8 mouse cellular contexts compared by ENCODE assay signal in the genomic region with DNA sequence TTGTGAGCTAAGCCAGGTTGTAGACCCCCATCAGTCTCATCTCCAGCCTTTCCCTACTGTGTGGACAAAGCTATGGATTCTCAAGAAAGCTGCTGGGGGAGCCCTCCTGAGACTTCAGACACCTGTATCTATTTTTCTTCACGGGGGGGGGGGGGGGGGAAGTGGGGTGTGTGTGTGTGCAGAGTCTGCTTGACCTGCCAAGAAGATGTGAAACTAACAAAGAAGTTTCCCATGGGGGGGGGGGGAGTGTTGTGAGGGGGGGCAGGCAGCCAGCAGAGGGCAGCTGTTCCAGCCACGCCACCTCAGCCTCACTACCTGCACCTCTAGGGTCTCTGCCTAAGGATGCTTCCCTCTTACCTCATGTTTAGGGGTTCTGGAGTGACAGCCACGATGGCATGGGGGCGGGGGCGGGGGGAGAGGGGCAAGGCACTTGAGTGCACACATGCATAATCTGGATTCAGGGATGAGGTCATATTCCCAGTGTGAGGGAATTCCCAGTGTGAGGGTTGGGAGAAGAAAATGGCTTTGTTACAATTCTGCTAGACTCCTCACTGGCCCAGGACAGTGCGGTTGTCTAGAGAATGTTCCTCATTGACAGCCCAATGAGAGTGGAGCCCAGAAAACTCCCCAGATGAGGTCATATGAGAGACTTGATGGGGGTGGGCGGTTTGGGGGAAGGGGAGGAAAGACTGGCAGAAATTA.
DNase-seq lines count a peak whose midpoint lies in the region; ATAC-seq and TF ChIP-seq lines count a peak whose summit lies in the region.

No protein-coding gene starts in this region.

- H3K9me3 ChIP-seq in heart, embryonic 10.5 days = no peaks in the 10 kb centered on the region
- no peaks in the 10 kb centered on the region for H3K9me3 ChIP-seq in heart, embryonic 11.5 days (replicated peaks; ENCODE audit: control insufficient read depth, low read length)
- H3K9me3 ChIP-seq in hindbrain, embryonic 15.5 days = no peaks in the 10 kb centered on the region; the same call in 1 of the 2 replicates
- no peaks in the 10 kb centered on the region for H3K9me3 ChIP-seq in stomach, postnatal 0 days (ENCODE audit: control insufficient read depth, low read length)

- no peak for DNase-seq in heart, embryonic 10.5 days (ENCODE audit: low spot score)
- peak in 1 of 2 experiments; percentile 11 for DNase-seq in spleen, adult 2 months (ENCODE audit: low read depth in 1 of 2, low spot score in 2 of 2)
- DNase-seq in spleen, postnatal 14 days (ENCODE audit: low spot score in 2 of 2) = no peak
- no peak for DNase-seq in stomach, postnatal 0 days (ENCODE audit: low spot score)
- DNase-seq in layer of hippocampus, postnatal 10 days (ENCODE audit: low spot score in 2 of 2) = no peak
- DNase-seq in thymus, postnatal 36 days = no peak

- no peaks in the 10 kb centered on the region for H3K27me3 ChIP-seq in heart, embryonic 10.5 days (ENCODE audit: insufficient read depth, poor library complexity, severe bottlenecking)
- no peaks in the 10 kb centered on the region for H3K27me3 ChIP-seq in heart, embryonic 11.5 days (ENCODE audit: control insufficient read depth, insufficient read depth, low read length)
- H3K27me3 ChIP-seq in spleen, adult 2 months (ENCODE audit: control insufficient read depth, insufficient read depth, low read length) = no peaks in the 10 kb centered on the region
- H3K27me3 ChIP-seq in hindbrain, embryonic 15.5 days = no peaks in the 10 kb centered on the region
- H3K27me3 ChIP-seq in stomach, postnatal 0 days (ENCODE audit: control insufficient read depth, insufficient read depth, low read length) = no peaks in the 10 kb centered on the region

- TF ChIP-seq CTCF in spleen, adult 2 months (IDR thresholded peaks at IDR 0.05; ENCODE audit: extremely low read depth, insufficient read depth, insufficient read length, insufficient replicate concordance) = no peak
- TF ChIP-seq CTCF in stomach, postnatal 0 days (IDR thresholded peaks at IDR 0.05; ENCODE audit: low read depth) = peak; percentile 22; the same call in 1 of the 2 replicates

- no peak for TF ChIP-seq POLR2A in spleen, adult 2 months (IDR thresholded peaks at IDR 0.05; ENCODE audit: low read depth, low read length)

- ATAC-seq in heart, embryonic 11.5 days (replicated peaks; ENCODE audit: insufficient number of reproducible peaks, low FRiP score, low TSS enrichment) = no peak; the same call in 1 of the 2 replicates
- peak; percentile 56; the same call in 1 of the 2 replicates for ATAC-seq in hindbrain, embryonic 15.5 days (ENCODE audit: low FRiP score, low read depth)
- ATAC-seq in stomach, postnatal 0 days (ENCODE audit: low FRiP score, low TSS enrichment) = peak; percentile 25; the same call in 1 of the 2 replicates

- peaks cover 21% of the 10 kb centered on the region for H3K4me1 ChIP-seq in heart, embryonic 10.5 days
- no peaks in the 10 kb centered on the region for H3K4me1 ChIP-seq in heart, embryonic 11.5 days (ENCODE audit: control insufficient read depth, insufficient read depth, low read length)
- peaks cover 2% of the 10 kb centered on the region; the same call in 1 of the 2 replicates for H3K4me1 ChIP-seq in spleen, adult 2 months (ENCODE audit: control insufficient read depth, insufficient read depth, insufficient read length)
- peaks cover 20% of the 10 kb centered on the region for H3K4me1 ChIP-seq in hindbrain, embryonic 15.5 days (replicated peaks)
- peaks cover 3% of the 10 kb centered on the region for H3K4me1 ChIP-seq in stomach, postnatal 0 days (replicated peaks; ENCODE audit: control insufficient read depth, insufficient read depth)

- H3K9ac ChIP-seq in heart, embryonic 11.5 days (ENCODE audit: low read depth, low read length) = no peak overlapping the region
- H3K9ac ChIP-seq in hindbrain, embryonic 15.5 days = no peak overlapping the region
- H3K9ac ChIP-seq in stomach, postnatal 0 days (ENCODE audit: low read length) = no peak overlapping the region

- no peaks in the 10 kb centered on the region for H3K36me3 ChIP-seq in heart, embryonic 10.5 days
- H3K36me3 ChIP-seq in heart, embryonic 11.5 days (ENCODE audit: control insufficient read depth, insufficient read depth, low read length) = no peaks in the 10 kb centered on the region
- H3K36me3 ChIP-seq in spleen, adult 2 months (ENCODE audit: control insufficient read depth, insufficient read depth, low read length) = no peaks in the 10 kb centered on the region
- no peaks in the 10 kb centered on the region for H3K36me3 ChIP-seq in hindbrain, embryonic 15.5 days
- no peaks in the 10 kb centered on the region for H3K36me3 ChIP-seq in stomach, postnatal 0 days (ENCODE audit: control insufficient read depth, insufficient read depth, low read length)

- 0 out of 2 replicates have a peak overlapping the region, but pooled peaks have one; percentile 31 for H3K27ac ChIP-seq in heart, embryonic 10.5 days
- no peak overlapping the region for H3K27ac ChIP-seq in heart, embryonic 11.5 days (ENCODE audit: low read depth, low read length)
- H3K27ac ChIP-seq in spleen, adult 2 months (ENCODE audit: insufficient read depth, low read length) = peak overlapping the region; percentile 49; the same call in 1 of the 2 replicates
- H3K27ac ChIP-seq in hindbrain, embryonic 15.5 days (replicated peaks) = no peak overlapping the region
- no peak overlapping the region for H3K27ac ChIP-seq in stomach, postnatal 0 days (replicated peaks)

- no peak overlapping the region for H3K4me3 ChIP-seq in heart, embryonic 10.5 days
- H3K4me3 ChIP-seq in heart, embryonic 11.5 days (ENCODE audit: low read depth, low read length) = no peak overlapping the region
- H3K4me3 ChIP-seq in spleen, adult 2 months (ENCODE audit: extremely low read depth, insufficient read depth, insufficient read length) = no peak overlapping the region
- no peak overlapping the region for H3K4me3 ChIP-seq in hindbrain, embryonic 15.5 days
- H3K4me3 ChIP-seq in stomach, postnatal 0 days (ENCODE audit: low read depth, low read length) = no peak overlapping the region

- no peak overlapping the region for H3K4me2 ChIP-seq in heart, embryonic 11.5 days
- no peak overlapping the region for H3K4me2 ChIP-seq in hindbrain, embryonic 15.5 days
- no peak overlapping the region for H3K4me2 ChIP-seq in stomach, postnatal 0 days (replicated peaks; ENCODE audit: low read depth)

- 42% methylated on average over 6 of the region's 7 CpGs for WGBS in heart, embryonic 10.5 days
- 24% methylated on average over 7 of the region's 7 CpGs for WGBS in heart, embryonic 11.5 days (ENCODE audit: insufficient replicate concordance)
- 54% methylated on average over 7 of the region's 7 CpGs for WGBS in spleen, adult 2 months
- 30% methylated on average over 6 of the region's 7 CpGs for WGBS in hindbrain, embryonic 15.5 days
- WGBS in stomach, postnatal 0 days = 57% methylated on average over 6 of the region's 7 CpGs

- TF ChIP-seq EP300 in stomach, postnatal 0 days (optimal IDR thresholded peaks at IDR 0.05) = no peak

Comparison
In these comparisons a context has a peak if more than half of its experiments do, and no peak if none do; other contexts are left out.
1. H3K27ac ChIP-seq: peak in heart, embryonic 10.5 days (single experiment) and spleen, adult 2 months (single experiment); none in heart, embryonic 11.5 days (single experiment), hindbrain, embryonic 15.5 days (single experiment) and stomach, postnatal 0 days (single experiment).